Mouse (Mus musculus) retina, adult 2 months (tissue): ENCODE data around the gene Fyb2.

Experiments
- DNase-seq: peaks from one replicate; pipeline ENCODE4 v3.0.0-alpha.2; 2012; ENCODE audit warnings: low read depth, low spot score

The Fyb2 gene

GRCm38 (mm10) chr4:105007360-105008018, 94.2 kb downstream of the Fyb2 start:
- no peak for DNase-seq

- no peak for DNase-seq
Measured at GRCm38 (mm10) chr4:105013718-105014117, 100.5 kb downstream of the Fyb2 start.

- no peak for DNase-seq
Measured at GRCm38 (mm10) chr4:105015496-105015895, 102.2 kb downstream of the Fyb2 start.

GRCm38 (mm10) chr4:105016006-105016613, 102.9 kb downstream of the Fyb2 start:
- DNase-seq: no peak

- no peak for DNase-seq
Measured at GRCm38 (mm10) chr4:105027278-105027677, 114.0 kb downstream of the Fyb2 start.

- no peak for DNase-seq
Measured at GRCm38 (mm10) chr4:105031104-105031503, 117.8 kb downstream of the Fyb2 start.

- no peak for DNase-seq
Measured at GRCm38 (mm10) chr4:105033153-105033552, 119.9 kb downstream of the Fyb2 start.

- no peak for DNase-seq
Measured at GRCm38 (mm10) chr4:105034259-105034658, 121.0 kb downstream of the Fyb2 start.

- DNase-seq: no peak
Measured at GRCm38 (mm10) chr4:105050041-105050440, 136.8 kb downstream of the Fyb2 start.

GRCm38 (mm10) chr4:105051291-105051690, 138.0 kb downstream of the Fyb2 start:
- DNase-seq: no peak
